ENCODE assay signal across 18 mouse cellular contexts in the genomic region with DNA sequence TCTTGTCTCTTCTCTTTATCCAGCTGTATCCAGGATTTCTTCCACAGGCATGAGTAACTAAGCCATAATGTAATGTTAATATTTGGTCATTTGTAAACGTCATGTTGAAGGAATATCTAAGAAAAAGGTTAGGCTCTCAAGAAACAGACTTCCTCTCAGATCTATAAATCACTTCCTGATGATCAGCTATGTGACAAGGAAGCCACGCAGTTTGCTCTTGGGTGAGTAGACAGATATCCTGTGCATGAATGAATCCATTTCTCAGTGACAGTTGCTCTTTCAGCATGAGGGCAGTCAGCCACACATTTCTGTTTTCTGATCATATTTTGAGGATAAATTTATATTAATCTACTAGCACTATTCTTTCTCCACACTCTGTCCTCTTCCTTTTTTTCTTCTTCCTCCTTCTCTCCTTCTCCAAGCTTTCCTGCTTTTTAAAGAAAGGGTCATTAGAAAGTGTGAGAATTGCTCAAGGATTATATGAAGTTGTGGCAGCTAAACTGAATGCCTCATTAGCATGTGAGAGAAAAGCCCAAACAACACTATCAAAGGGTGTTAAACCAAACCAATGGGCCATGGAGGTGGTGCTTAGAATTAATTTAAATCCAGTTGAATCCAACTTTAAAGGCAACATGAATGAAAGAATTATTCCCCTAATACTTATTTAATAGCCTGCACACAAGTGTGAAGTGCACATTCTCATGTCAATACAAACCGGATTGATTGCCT. TPM values are rescaled to one million over a fixed set of nuclear protein-coding genes. Genes with fewer than 3 reads are reported as not detected.
A peak's percentile ranks its signal among the peaks of the same experiment; 100 is the strongest.
DNase-seq lines count a peak whose midpoint lies in the region; ATAC-seq and TF ChIP-seq lines count a peak whose summit lies in the region.
"Had no signal": no experiment of that assay in that cellular context is flagged by ENCODE, and none has a peak within 500 bp of the region (broad histone marks: within the 10 kb centered on the region; RNA-seq: fewer than 3 reads in every experiment).

No protein-coding gene starts in this region.

- H3K36me3 ChIP-seq in forebrain, embryonic 12.5 days (replicated peaks): no peaks in the 10 kb centered on the region
- no peaks in the 10 kb centered on the region for H3K36me3 ChIP-seq in hindbrain, embryonic 14.5 days (replicated peaks; ENCODE audit: control insufficient read depth, insufficient read depth)
- no peaks in the 10 kb centered on the region for H3K36me3 ChIP-seq in midbrain, embryonic 15.5 days (replicated peaks)
- no peaks in the 10 kb centered on the region for H3K36me3 ChIP-seq in kidney, embryonic 16.5 days (ENCODE audit: insufficient read depth, low read length)
- H3K36me3 ChIP-seq: embryonic facial prominence, embryonic 15.5 days; G1E; lung, embryonic 15.5 days had no signal

- peak; percentile 87 for DNase-seq in brain, embryonic 14.5 days (ENCODE audit: low read depth)
- no peak for DNase-seq in hindbrain, embryonic 14.5 days (ENCODE audit: low spot score)
- no peak for DNase-seq in gastrocnemius, postnatal 36 days
- DNase-seq in right cerebral cortex, adult 18-20 months: no peak
- no peak for DNase-seq in layer of hippocampus, adult 18-20 months (ENCODE audit: low spot score in 2 of 2)
- DNase-seq: adrenal gland, postnatal 14 days; cerebellum, postnatal 25 days; heart, postnatal 36 days; kidney, adult 18-20 months; thymus, postnatal 25 days had no signal

- peak; percentile 87 for ATAC-seq in forebrain, embryonic 12.5 days (ENCODE audit: low FRiP score)
- ATAC-seq in hindbrain, embryonic 14.5 days (ENCODE audit: low FRiP score): peak; percentile 72; the same call in 1 of the 2 replicates
- peak; percentile 66 for ATAC-seq in midbrain, embryonic 15.5 days (replicated peaks)
- no peak for ATAC-seq in kidney, embryonic 16.5 days (ENCODE audit: low FRiP score, low TSS enrichment)

- no peak overlapping the region for H3K4me3 ChIP-seq in forebrain, embryonic 12.5 days (replicated peaks)
- no peak overlapping the region for H3K4me3 ChIP-seq in hindbrain, embryonic 14.5 days (replicated peaks; ENCODE audit: low read length)
- no peak overlapping the region for H3K4me3 ChIP-seq in midbrain, embryonic 15.5 days
- no peak overlapping the region for H3K4me3 ChIP-seq in kidney, embryonic 16.5 days (ENCODE audit: low read length)
- H3K4me3 ChIP-seq: embryonic facial prominence, embryonic 15.5 days; lung, embryonic 15.5 days; megakaryocyte, embryonic 14.5 days had no signal

- H3K9me3 ChIP-seq in forebrain, embryonic 12.5 days: no peaks in the 10 kb centered on the region
- no peaks in the 10 kb centered on the region for H3K9me3 ChIP-seq in hindbrain, embryonic 14.5 days (ENCODE audit: control insufficient read depth, low read length)
- no peaks in the 10 kb centered on the region for H3K9me3 ChIP-seq in midbrain, embryonic 15.5 days
- H3K9me3 ChIP-seq in kidney, embryonic 16.5 days (ENCODE audit: low read length): no peaks in the 10 kb centered on the region
- H3K9me3 ChIP-seq: embryonic facial prominence, embryonic 15.5 days; G1E; lung, embryonic 15.5 days; megakaryocyte, embryonic 14.5 days had no signal

- TF ChIP-seq POLR2A in brain, embryonic 14.5 days (IDR thresholded peaks at IDR 0.05; ENCODE audit: borderline replicate concordance, extremely low read depth, insufficient read depth, insufficient read length, poor library complexity, severe bottlenecking): no peak

- no peak overlapping the region for H3K27ac ChIP-seq in forebrain, embryonic 12.5 days
- H3K27ac ChIP-seq in hindbrain, embryonic 14.5 days: no peak overlapping the region
- no peak overlapping the region for H3K27ac ChIP-seq in midbrain, embryonic 15.5 days
- H3K27ac ChIP-seq in kidney, embryonic 16.5 days (ENCODE audit: low read length): no peak overlapping the region
- H3K27ac ChIP-seq: embryonic facial prominence, embryonic 15.5 days; lung, embryonic 15.5 days had no signal

- intact Hi-C loops in gastrocnemius, postnatal 36 days (cut with DNase I): no loop called here

- no peak for TF ChIP-seq CTCF in brain, embryonic 14.5 days (IDR thresholded peaks at IDR 0.05; ENCODE audit: borderline replicate concordance, extremely low read depth, insufficient read depth, insufficient read length)

- H3K9ac ChIP-seq in forebrain, embryonic 12.5 days: no peak overlapping the region
- no peak overlapping the region for H3K9ac ChIP-seq in hindbrain, embryonic 14.5 days
- H3K9ac ChIP-seq in midbrain, embryonic 15.5 days: no peak overlapping the region
- no peak overlapping the region for H3K9ac ChIP-seq in kidney, embryonic 16.5 days (replicated peaks; ENCODE audit: low read length)
- H3K9ac ChIP-seq: embryonic facial prominence, embryonic 15.5 days; lung, embryonic 15.5 days had no signal

- no peak overlapping the region for H3K4me2 ChIP-seq in forebrain, embryonic 12.5 days
- H3K4me2 ChIP-seq in hindbrain, embryonic 14.5 days (replicated peaks): no peak overlapping the region
- H3K4me2 ChIP-seq in midbrain, embryonic 15.5 days: no peak overlapping the region
- no peak overlapping the region for H3K4me2 ChIP-seq in kidney, embryonic 16.5 days (replicated peaks; ENCODE audit: low read depth, low read length)
- H3K4me2 ChIP-seq: embryonic facial prominence, embryonic 15.5 days; lung, embryonic 15.5 days had no signal

- peaks cover 32% of the 10 kb centered on the region for H3K27me3 ChIP-seq in forebrain, embryonic 12.5 days
- no peaks in the 10 kb centered on the region for H3K27me3 ChIP-seq in hindbrain, embryonic 14.5 days (ENCODE audit: control insufficient read depth, insufficient read depth, low read length)
- H3K27me3 ChIP-seq in midbrain, embryonic 15.5 days (replicated peaks): no peaks in the 10 kb centered on the region
- no peaks in the 10 kb centered on the region for H3K27me3 ChIP-seq in kidney, embryonic 16.5 days (ENCODE audit: insufficient read depth, low read length)
- H3K27me3 ChIP-seq: embryonic facial prominence, embryonic 15.5 days; lung, embryonic 15.5 days; megakaryocyte, embryonic 14.5 days had no signal

- WGBS in forebrain, embryonic 12.5 days: 6% methylated on average over 3 of the region's 3 CpGs
- WGBS in hindbrain, embryonic 14.5 days: 4% methylated on average over 3 of the region's 3 CpGs
- 9% methylated on average over 3 of the region's 3 CpGs for WGBS in midbrain, embryonic 15.5 days
- WGBS in kidney, embryonic 16.5 days: 13% methylated on average over 3 of the region's 3 CpGs

- H3K4me1 ChIP-seq in forebrain, embryonic 12.5 days: peaks cover 10% of the 10 kb centered on the region
- 0 out of 2 replicates have a peak, but pooled peaks cover 4% of the 10 kb centered on the region for H3K4me1 ChIP-seq in hindbrain, embryonic 14.5 days (replicated peaks; ENCODE audit: control insufficient read depth, insufficient read depth, low read length)
- no peaks in the 10 kb centered on the region for H3K4me1 ChIP-seq in midbrain, embryonic 15.5 days
- no peaks in the 10 kb centered on the region for H3K4me1 ChIP-seq in kidney, embryonic 16.5 days (ENCODE audit: insufficient read depth, low read length)
- H3K4me1 ChIP-seq: embryonic facial prominence, embryonic 15.5 days; lung, embryonic 15.5 days; megakaryocyte, embryonic 14.5 days had no signal

RNA-seq across cellular contexts. Expression of gene Grm3, which starts 22.1 kb away (rescaled TPM):
- 4.7 and 12.1 TPM in 2 replicates for polyA plus RNA-seq in brain, embryonic 14.5 days (2012; rRNA removed)
- polyA plus RNA-seq in forebrain, embryonic 12.5 days (2016; fragmentation: Nextera tagmentation; extraction: Ambion mirVana): 1.9 and 2.5 TPM in 2 replicates
- 46.2 and 58.4 TPM in 2 replicates for polyA plus RNA-seq in hindbrain, embryonic 14.5 days (2014; fragmentation: Nextera tagmentation; extraction: Ambion mirVana)
- polyA plus RNA-seq in midbrain, embryonic 15.5 days (2015; fragmentation: Nextera tagmentation; extraction: Ambion mirVana): 55.6 and 56.2 TPM in 2 replicates
- not detected for total RNA-seq in gastrocnemius, postnatal 36 days (2021)
- 0.32 and 0.59 TPM in 2 replicates for polyA plus RNA-seq in kidney, embryonic 16.5 days (2015; fragmentation: Nextera tagmentation; extraction: Ambion mirVana)
- total RNA-seq in layer of hippocampus, adult 18-20 months (2021): 10 to 100 TPM; 64.4 TPM
- total RNA-seq: heart, postnatal 36 days; liver, adult 2 months had no signal
- polyA plus RNA-seq: G1E; liver, adult 2 months had no signal
